Mouse (Mus musculus) myocyte (in vitro differentiated cells): ENCODE results near the gene Setd5. TPM values are rescaled to one million over a fixed set of nuclear protein-coding genes. Genes with fewer than 3 reads are reported as not detected.

Experiments used
- H3K27me3 ChIP-seq: one replicate; pipeline ENCODE4 v1.6.1; 2011; ENCODE audit not compliant: control insufficient read depth, insufficient read depth, insufficient read length
- H3K36me3 ChIP-seq: one replicate; pipeline ENCODE4 v1.6.1; 2011; ENCODE audit not compliant: control insufficient read depth, insufficient read depth
- H3K4me2 ChIP-seq: one replicate; pipeline ENCODE4 v1.6.1; 2011; ENCODE audit warnings: low read depth, control low read depth
- H3K4me3 ChIP-seq: one replicate; pipeline ENCODE4 v1.5.1; 2011; ENCODE audit warnings: mild to moderate bottlenecking, control low read depth, moderate library complexity
- H3K79me2 ChIP-seq: one replicate; pipeline ENCODE4 v1.6.1; 2011; ENCODE audit not compliant: control insufficient read depth, insufficient read depth
- H3ac ChIP-seq: one replicate; pipeline ENCODE4 v1.6.1; 2011; ENCODE audit not compliant: control insufficient read depth, insufficient read length
- CEBPB ChIP-seq: IDR thresholded peaks from 2 replicates; pipeline ENCODE4 v1.6.1; 2011; ENCODE audit warnings: mild to moderate bottlenecking, moderate library complexity; ENCODE audit not compliant: poor library complexity, insufficient read depth, severe bottlenecking
- E2F4 ChIP-seq: IDR thresholded peaks from one replicate; pipeline ENCODE4 v1.6.1; 2011; ENCODE audit warnings: mild to moderate bottlenecking, control low read depth, moderate library complexity; ENCODE audit not compliant: insufficient read depth
- MAX ChIP-seq: IDR thresholded peaks from one replicate; pipeline ENCODE4 v1.6.1; 2011; ENCODE audit warnings: low read depth, mild to moderate bottlenecking, control low read depth
- MYOD1 ChIP-seq, 3 experiments: IDR thresholded peaks; one replicate each; pipeline ENCODE4 v1.6.1; 2011; ENCODE audit warnings: control low read depth in 2 of 3, low read depth in 2 of 3, mild to moderate bottlenecking in 2 of 3, moderate library complexity in 1 of 3; ENCODE audit not compliant: insufficient read length in 2 of 3, control insufficient read depth in 1 of 3
- MYOG ChIP-seq, 3 experiments: IDR thresholded peaks; one replicate each; pipeline ENCODE4 v1.6.1; 2011; ENCODE audit warnings: control low read depth in 2 of 3, low read depth in 2 of 3, mild to moderate bottlenecking in 2 of 3; ENCODE audit not compliant: insufficient read length in 2 of 3, control insufficient read depth in 1 of 3, insufficient read depth in 1 of 3
- POLR2A ChIP-seq: IDR thresholded peaks from one replicate; pipeline ENCODE4 v1.6.1; 2011; ENCODE audit warnings: low read depth, mild to moderate bottlenecking, control low read depth, moderate library complexity; ENCODE audit not compliant: insufficient read length
- POLR2AphosphoS2 ChIP-seq: IDR thresholded peaks from one replicate; pipeline ENCODE4 v1.6.1; 2011; ENCODE audit warnings: low read depth, control low read depth; ENCODE audit not compliant: insufficient read length
- REST ChIP-seq: IDR thresholded peaks from one replicate; pipeline ENCODE4 v1.6.1; 2011; ENCODE audit warnings: mild to moderate bottlenecking, control low read depth, moderate library complexity; ENCODE audit not compliant: insufficient read depth, insufficient read length
- SRF ChIP-seq: IDR thresholded peaks from one replicate; pipeline ENCODE4 v1.6.1; 2011; ENCODE audit warnings: low read depth; ENCODE audit not compliant: control insufficient read depth, insufficient read length
- TCF12 ChIP-seq: IDR thresholded peaks from one replicate; pipeline ENCODE4 v1.6.1; 2011; ENCODE audit warnings: mild to moderate bottlenecking, control low read depth; ENCODE audit not compliant: poor library complexity, insufficient read depth, severe bottlenecking
- TCF3 ChIP-seq: IDR thresholded peaks from one replicate; pipeline ENCODE4 v1.6.1; 2011; ENCODE audit warnings: low read depth, control low read depth; ENCODE audit not compliant: insufficient read length
- USF1 ChIP-seq: IDR thresholded peaks from one replicate; pipeline ENCODE4 v1.6.1; 2011; ENCODE audit warnings: low read depth, mild to moderate bottlenecking, control low read depth, moderate library complexity
- polyA plus RNA-seq: library from polyadenylated mRNA; unstranded; fragments of >200 nt; fragmentation: generic; extraction: Trizol; gene quantifications from one replicate; pipeline ENCODE4 v1.2.1, GENCODE M21; 2012; ENCODE audit warnings: missing spikeins

Setd5 gene
- polyA plus RNA-seq, 1 experiment: 21.8 TPM

DNA sequence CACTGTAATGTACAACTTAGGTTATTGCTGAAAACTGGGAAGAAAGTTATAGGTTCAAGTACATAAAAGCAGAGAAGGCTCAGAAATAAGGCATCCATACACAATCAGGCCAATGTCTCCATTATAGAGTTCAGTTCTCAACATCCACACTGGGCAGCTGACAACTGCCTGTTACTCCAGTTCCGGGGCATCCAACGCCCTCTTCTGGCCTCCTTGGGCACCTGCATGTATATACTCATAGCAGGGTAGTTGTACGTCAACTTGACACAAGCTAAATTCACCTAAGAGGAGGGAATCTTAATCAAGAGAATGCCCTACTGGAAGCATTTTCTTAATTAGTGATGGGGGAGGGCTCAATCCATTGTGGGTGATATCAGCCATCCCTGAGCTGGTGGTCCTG is 45.0 kb upstream of the Setd5 start:
- Histone ChIP-seq H3ac (no peak overlapping the region), H3K36me3 (no peaks in the 10 kb centered on the region), H3K4me3 (no peak overlapping the region), H3K4me2 (no peak overlapping the region), H3K79me2 (no peaks in the 10 kb centered on the region), H3K27me3 (no peaks in the 10 kb centered on the region)
- no peak for TF ChIP-seq TCF3
- no peak for TF ChIP-seq POLR2A
- TF ChIP-seq SRF: no peak
- TF ChIP-seq MYOD1 (IDR thresholded peaks at IDR 0.05; ENCODE audit: control insufficient read depth in 1 of 3, insufficient read length in 2 of 3, low read depth in 2 of 3): no peak
- TF ChIP-seq REST: no peak
- TF ChIP-seq MAX: no peak
- no peak for TF ChIP-seq CEBPB
- TF ChIP-seq E2F4: no peak
- no peak for TF ChIP-seq MYOG (IDR thresholded peaks at IDR 0.05; ENCODE audit: control insufficient read depth in 1 of 3, insufficient read depth in 1 of 3, insufficient read length in 2 of 3, low read depth in 2 of 3)
- no peak for TF ChIP-seq USF1

DNA sequence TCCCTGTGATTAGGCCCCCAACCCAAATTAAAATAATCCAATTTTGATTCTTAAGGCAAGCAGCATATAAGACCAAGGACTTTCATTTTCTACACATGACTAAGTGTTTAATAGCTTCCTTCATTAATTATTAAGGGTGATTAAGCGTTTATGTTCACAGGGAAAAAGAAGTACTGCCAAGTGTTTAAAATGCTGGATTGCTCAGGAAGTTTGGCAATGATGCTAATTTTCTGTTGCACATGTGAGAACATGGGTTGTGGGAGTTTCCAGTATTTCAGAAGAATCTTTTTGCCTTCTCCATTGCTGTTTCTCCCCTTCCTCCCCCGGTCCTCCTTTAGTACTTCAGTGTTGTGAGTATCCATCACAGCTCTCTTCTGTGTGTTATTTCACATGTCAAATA is 44.0 kb upstream of the Setd5 start:
- H3K36me3 ChIP-seq: no peaks in the 10 kb centered on the region
- no peaks in the 10 kb centered on the region for H3K27me3 ChIP-seq
- no peak overlapping the region for H3K4me3 ChIP-seq
- TF ChIP-seq TCF12 (no peak), POLR2A (no peak), E2F4 (no peak), TCF3 (no peak), USF1 (no peak), REST (no peak), CEBPB (no peak), MAX (no peak), SRF (no peak), MYOD1 (IDR thresholded peaks at IDR 0.05; ENCODE audit: control insufficient read depth in 1 of 3, insufficient read length in 2 of 3, low read depth in 2 of 3) (no peak), MYOG (IDR thresholded peaks at IDR 0.05; ENCODE audit: control insufficient read depth in 1 of 3, insufficient read depth in 1 of 3, insufficient read length in 2 of 3, low read depth in 2 of 3) (no peak), POLR2AphosphoS2 (no peak)
- H3K79me2 ChIP-seq: no peaks in the 10 kb centered on the region
- H3ac ChIP-seq: no peak overlapping the region
- no peak overlapping the region for H3K4me2 ChIP-seq

DNA sequence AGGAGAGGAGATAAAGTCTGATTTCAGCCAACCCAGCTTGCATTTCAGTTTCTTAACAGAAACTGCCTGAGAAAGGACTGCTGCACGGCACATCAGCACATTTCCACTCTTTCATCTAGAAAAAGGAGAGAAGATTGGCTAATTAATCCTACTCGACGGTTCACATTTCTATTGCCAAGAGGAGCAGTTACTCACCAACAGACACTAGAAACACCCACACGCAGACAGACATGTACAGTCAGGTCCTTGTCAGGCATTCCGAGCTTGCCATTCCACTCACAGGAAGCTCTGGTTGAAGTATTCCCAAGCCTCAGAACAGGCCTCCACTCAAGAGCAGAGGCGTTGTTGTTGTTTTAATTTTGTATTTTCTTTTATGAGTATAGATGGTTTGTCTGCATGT is 42.7 kb upstream of the Setd5 start:
- TF ChIP-seq POLR2A: no peak
- no peak for TF ChIP-seq REST
- TF ChIP-seq E2F4: no peak
- TF ChIP-seq MYOD1 (IDR thresholded peaks at IDR 0.05; ENCODE audit: control insufficient read depth in 1 of 3, insufficient read length in 2 of 3, low read depth in 2 of 3): no peak
- TF ChIP-seq POLR2AphosphoS2: no peak
- TF ChIP-seq MYOG (IDR thresholded peaks at IDR 0.05; ENCODE audit: control insufficient read depth in 1 of 3, insufficient read depth in 1 of 3, insufficient read length in 2 of 3, low read depth in 2 of 3): no peak
- no peak for TF ChIP-seq SRF
- no peak for TF ChIP-seq TCF3
- TF ChIP-seq CEBPB: no peak
- no peak for TF ChIP-seq MAX
- Histone ChIP-seq H3K4me2 (no peak overlapping the region), H3K27me3 (no peaks in the 10 kb centered on the region), H3K79me2 (no peaks in the 10 kb centered on the region), H3K36me3 (no peaks in the 10 kb centered on the region), H3ac (no peak overlapping the region), H3K4me3 (no peak overlapping the region)

DNA sequence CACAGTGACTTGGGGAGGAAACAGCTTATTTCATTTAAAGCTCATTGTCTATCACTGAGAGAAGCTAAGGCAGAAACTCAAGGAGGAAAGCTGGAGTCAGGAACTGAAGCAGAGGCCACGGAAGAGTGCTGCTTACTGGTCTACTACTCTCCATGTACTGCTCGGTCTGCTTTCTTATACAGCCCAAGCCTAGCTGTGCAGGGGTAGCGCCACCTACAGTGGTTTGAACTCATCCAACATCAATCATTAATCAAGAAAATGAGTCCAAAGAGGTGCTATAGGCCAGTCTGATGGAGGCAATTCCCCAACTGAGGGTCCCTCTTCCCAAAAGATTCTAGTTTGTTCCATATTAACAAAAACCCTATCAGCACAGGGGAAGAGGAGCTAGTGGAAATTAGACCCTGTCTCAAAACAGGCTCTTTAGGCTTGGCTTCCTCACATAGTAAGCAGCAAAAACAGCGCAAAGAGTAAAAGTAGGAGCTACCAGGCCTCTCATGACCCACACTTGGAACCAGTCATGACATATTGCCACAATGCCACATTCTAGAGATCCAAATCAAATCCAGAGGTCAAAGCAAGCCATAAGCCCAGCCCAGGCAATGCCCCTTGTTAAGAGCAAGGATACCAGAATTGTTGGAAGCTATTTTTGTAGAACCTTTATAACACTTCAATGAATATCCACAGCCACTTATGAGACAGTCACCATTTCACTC is 40.5 kb upstream of the Setd5 start:
- Histone ChIP-seq H3K27me3 (no peaks in the 10 kb centered on the region), H3ac (no peak overlapping the region), H3K4me2 (no peak overlapping the region), H3K36me3 (no peaks in the 10 kb centered on the region), H3K79me2 (no peaks in the 10 kb centered on the region), H3K4me3 (no peak overlapping the region)
- TF ChIP-seq E2F4 (no peak), USF1 (no peak), TCF3 (no peak), TCF12 (no peak), REST (no peak), SRF (no peak), MYOD1 (IDR thresholded peaks at IDR 0.05; ENCODE audit: control insufficient read depth in 1 of 3, insufficient read length in 2 of 3, low read depth in 2 of 3) (no peak), MAX (no peak), CEBPB (no peak), POLR2A (no peak), MYOG (IDR thresholded peaks at IDR 0.05; ENCODE audit: control insufficient read depth in 1 of 3, insufficient read depth in 1 of 3, insufficient read length in 2 of 3, low read depth in 2 of 3) (no peak), POLR2AphosphoS2 (no peak)
